Mouse (Mus musculus) hindbrain, postnatal 0 days (tissue): ENCODE measurements at regions not wholly inside any gene's neighbourhood (a gene's known extent, or its start where the extent isn't known, plus 50 kb on each side); places are given as distances from the start of the nearest gene placed in this dataset.

Experiments used
- ATAC-seq: fragments of 200-750 bp; cut with Nextera tagmentation; 2 replicates; pipeline ENCODE4 v1.8.0; 2017; ENCODE audit warnings: mild to moderate bottlenecking, moderate TSS enrichment, moderate library complexity
- DNase-seq: peaks from one replicate; pipeline ENCODE4 v3.0.0-alpha.2; 2015; ENCODE audit warnings: low spot score
- H3K27ac ChIP-seq: fragments of 300-500 bp; sonication (generic); 2 replicates; pipeline ENCODE4 v1.5.1; 2014; ENCODE audit warnings: mild to moderate bottlenecking
- H3K27me3 ChIP-seq: fragments of 300-500 bp; sonication (generic); 2 replicates; pipeline ENCODE4 v1.6.1; 2014; ENCODE audit warnings: low read length, mixed read lengths; ENCODE audit not compliant: insufficient read depth
- H3K36me3 ChIP-seq: fragments of 300-500 bp; sonication (generic); 2 replicates; pipeline ENCODE4 v1.6.1; 2014; ENCODE audit warnings: low read length, mixed read lengths; ENCODE audit not compliant: insufficient read depth
- H3K4me1 ChIP-seq: fragments of 300-500 bp; sonication (generic); 2 replicates; pipeline ENCODE4 v1.6.1; 2014; ENCODE audit warnings: antibody characterized with exemption, low read length, mixed read lengths; ENCODE audit not compliant: insufficient read depth
- H3K4me2 ChIP-seq: fragments of 300-500 bp; sonication (generic); 2 replicates; pipeline ENCODE4 v1.6.1; 2014; ENCODE audit warnings: low read depth, mild to moderate bottlenecking, low read length, moderate library complexity, mixed read lengths
- H3K4me3 ChIP-seq: fragments of 300-500 bp; sonication (generic); 2 replicates; pipeline ENCODE4 v1.5.1; 2014; ENCODE audit warnings: low read length
- H3K9ac ChIP-seq: fragments of 300-500 bp; sonication (generic); replicated peaks from 2 replicates; pipeline ENCODE4 v1.6.1; 2014; ENCODE audit warnings: mild to moderate bottlenecking, low read length, moderate library complexity, mixed read lengths
- H3K9me3 ChIP-seq: fragments of 300-500 bp; sonication (generic); 2 replicates; pipeline ENCODE4 v1.6.1; 2016; ENCODE audit warnings: low read length, mixed read lengths
- CTCF ChIP-seq: IDR thresholded peaks from 2 replicates; pipeline ENCODE4 v1.5.1; 2016; ENCODE audit warnings: antibody characterized with exemption, control low read depth, low read depth
- WGBS: fragments of 180-500 bp; shearing (Covaris S2); extraction: QIAGEN DNeasy Blood & Tissue Kit; methylation state at CpG from one replicate; pipeline ENCODE4 v1.1.7; 2014; 5-methylcytosine and 5-hydroxymethylcytosine counted together

- no peak overlapping the region for H3K27ac ChIP-seq
- H3K36me3 ChIP-seq: no peaks in the 10 kb centered on the region
- H3K4me2 ChIP-seq: no peak overlapping the region
- no peak for TF ChIP-seq CTCF
- 43% methylated on average over 8 of the region's 8 CpGs for WGBS
- no peak overlapping the region for H3K4me3 ChIP-seq
- no peak overlapping the region for H3K9ac ChIP-seq
- H3K9me3 ChIP-seq: no peaks in the 10 kb centered on the region
- no peaks in the 10 kb centered on the region for H3K27me3 ChIP-seq
- ATAC-seq (no peak), DNase-seq (no peak)
- no peaks in the 10 kb centered on the region for H3K4me1 ChIP-seq
These were observed 1147.1 kb downstream of the Poteg start for GRCm38 (mm10) chr8:28594606-28595005.

- DNase-seq: no peak
- H3K4me3 ChIP-seq: no peak overlapping the region
- TF ChIP-seq CTCF: no peak
- H3K36me3 ChIP-seq: no peaks in the 10 kb centered on the region
- H3K9ac ChIP-seq: no peak overlapping the region
- H3K27me3 ChIP-seq: no peaks in the 10 kb centered on the region
- WGBS: 75% methylated on average over 5 of the region's 5 CpGs
- ATAC-seq: no peak
- H3K9me3 ChIP-seq: no peaks in the 10 kb centered on the region
- H3K27ac ChIP-seq: no peak overlapping the region
- no peaks in the 10 kb centered on the region for H3K4me1 ChIP-seq
- H3K4me2 ChIP-seq: no peak overlapping the region
These were observed 1148.4 kb downstream of the Poteg start for GRCm38 (mm10) chr8:28595880-28596279.
